Mouse (Mus musculus) cortical plate, adult 2 months (tissue): ENCODE results near the gene Rapgef5.

Experiments
- CTCF ChIP-seq: fragments of 200-500 bp; IDR thresholded peaks from 2 replicates; pipeline ENCODE4 v1.5.1; 2011; ENCODE audit warnings: mild to moderate bottlenecking, control low read depth, low read length; ENCODE audit not compliant: insufficient read depth; ENCODE audit errors: extremely low read depth
- POLR2A ChIP-seq: fragments of 200-500 bp; IDR thresholded peaks from 2 replicates; pipeline ENCODE4 v1.6.1; 2011; ENCODE audit warnings: mild to moderate bottlenecking, low read length, control low read depth; ENCODE audit not compliant: insufficient read depth; ENCODE audit errors: extremely low read depth

GRCm38 (mm10) chr12:117806470-117806869, 290.2 kb downstream of the Rapgef5 start:
- TF ChIP-seq CTCF: no peak
- no peak for TF ChIP-seq POLR2A
